Mouse (Mus musculus): ENCODE results near the gene Ttc28. TPM values are rescaled to one million over a fixed set of nuclear protein-coding genes. Genes with fewer than 3 reads are reported as not detected.

The Ttc28 gene
- polyA plus RNA-seq, 1 experiment from 2014 or later = 13.0 TPM

- Histone ChIP-seq H3K4me3 (ENCODE audit: low read depth, low read length) (no peak overlapping the region), H3K27ac (ENCODE audit: low read depth) (no peak overlapping the region), H3K4me1 (replicated peaks; ENCODE audit: control insufficient read depth, insufficient read depth, low read length) (peaks cover 10% of the 10 kb centered on the region), H3K9me3 (ENCODE audit: control insufficient read depth, low read length) (no peaks in the 10 kb centered on the region), H3K36me3 (ENCODE audit: control insufficient read depth, insufficient read depth, low read length) (no peaks in the 10 kb centered on the region), H3K9ac (ENCODE audit: low read length) (no peak overlapping the region), H3K4me2 (ENCODE audit: low read length) (no peak overlapping the region), H3K27me3 (replicated peaks; ENCODE audit: control insufficient read depth, insufficient read depth, low read length) (no peaks in the 10 kb centered on the region)
- 83% methylated on average over 12 of the region's 12 CpGs for WGBS
- DNase-seq (ENCODE audit: low spot score) (no peak), ATAC-seq (replicated peaks; ENCODE audit: low FRiP score, low TSS enrichment, low read depth) (no peak)
Measured at GRCm38 (mm10) chr5:111125746-111126145, 246.1 kb downstream of the Ttc28 start.

GRCm38 (mm10) chr5:111127786-111128185, 248.2 kb downstream of the Ttc28 start:
- Histone ChIP-seq H3K27ac (ENCODE audit: low read depth) (no peak overlapping the region), H3K9ac (ENCODE audit: low read length) (no peak overlapping the region), H3K4me2 (ENCODE audit: low read length) (no peak overlapping the region), H3K27me3 (replicated peaks; ENCODE audit: control insufficient read depth, insufficient read depth, low read length) (no peaks in the 10 kb centered on the region), H3K4me1 (replicated peaks; ENCODE audit: control insufficient read depth, insufficient read depth, low read length) (peaks cover 4% of the 10 kb centered on the region), H3K9me3 (ENCODE audit: control insufficient read depth, low read length) (no peaks in the 10 kb centered on the region), H3K36me3 (ENCODE audit: control insufficient read depth, insufficient read depth, low read length) (no peaks in the 10 kb centered on the region), H3K4me3 (ENCODE audit: low read depth, low read length) (no peak overlapping the region)
- DNase-seq (ENCODE audit: low spot score) (no peak), ATAC-seq (replicated peaks; ENCODE audit: low FRiP score, low TSS enrichment, low read depth) (no peak)
- WGBS = 78% methylated on average over 5 of the region's 5 CpGs

- H3K4me3 ChIP-seq (ENCODE audit: low read depth, low read length) = no peak overlapping the region
- ATAC-seq (replicated peaks; ENCODE audit: low FRiP score, low TSS enrichment, low read depth) = no peak
- H3K4me2 ChIP-seq (ENCODE audit: low read length) = no peak overlapping the region
Measured at GRCm38 (mm10) chr5:111130121-111130520, 250.5 kb downstream of the Ttc28 start.

GRCm38 (mm10) chr5:111131561-111131960, 252.0 kb downstream of the Ttc28 start:
- no peak for DNase-seq (ENCODE audit: low spot score)
- no peak overlapping the region for H3K4me3 ChIP-seq (ENCODE audit: low read depth, low read length)
- no peak overlapping the region for H3K27ac ChIP-seq (ENCODE audit: low read depth)
- H3K27me3 ChIP-seq (replicated peaks; ENCODE audit: control insufficient read depth, insufficient read depth, low read length) = no peaks in the 10 kb centered on the region
- H3K9me3 ChIP-seq (ENCODE audit: control insufficient read depth, low read length) = no peaks in the 10 kb centered on the region
- WGBS = 95% methylated on average over 18 of the region's 18 CpGs
- peaks cover 4% of the 10 kb centered on the region; the same call in 1 of the 2 replicates for H3K4me1 ChIP-seq (replicated peaks; ENCODE audit: control insufficient read depth, insufficient read depth, low read length)
- ATAC-seq (replicated peaks; ENCODE audit: low FRiP score, low TSS enrichment, low read depth) = no peak
- H3K36me3 ChIP-seq (ENCODE audit: control insufficient read depth, insufficient read depth, low read length) = no peaks in the 10 kb centered on the region
- H3K9ac ChIP-seq (ENCODE audit: low read length) = no peak overlapping the region
- H3K4me2 ChIP-seq (ENCODE audit: low read length) = no peak overlapping the region

More at GRCm38 (mm10) chr5:111130121-111130520, 250.5 kb downstream of the Ttc28 start:
- H3K36me3 ChIP-seq (ENCODE audit: control insufficient read depth, insufficient read depth, low read length) = no peaks in the 10 kb centered on the region
- H3K9ac ChIP-seq (ENCODE audit: low read length) = no peak overlapping the region
- H3K4me1 ChIP-seq (replicated peaks; ENCODE audit: control insufficient read depth, insufficient read depth, low read length) = peaks cover 4% of the 10 kb centered on the region; the same call in 1 of the 2 replicates
- no peak overlapping the region for H3K27ac ChIP-seq (ENCODE audit: low read depth)
- DNase-seq (ENCODE audit: low spot score) = no peak
- WGBS = 77% methylated on average over 8 of the region's 8 CpGs
- no peaks in the 10 kb centered on the region for H3K27me3 ChIP-seq (replicated peaks; ENCODE audit: control insufficient read depth, insufficient read depth, low read length)
- no peaks in the 10 kb centered on the region for H3K9me3 ChIP-seq (ENCODE audit: control insufficient read depth, low read length)

GRCm38 (mm10) chr5:111133150-111133549, 253.5 kb downstream of the Ttc28 start:
- no peak overlapping the region for H3K4me3 ChIP-seq (ENCODE audit: low read depth, low read length)
- WGBS = 91% methylated on average over 5 of the region's 5 CpGs
- H3K4me1 ChIP-seq (replicated peaks; ENCODE audit: control insufficient read depth, insufficient read depth, low read length) = peaks cover 16% of the 10 kb centered on the region
- H3K36me3 ChIP-seq (ENCODE audit: control insufficient read depth, insufficient read depth, low read length) = no peaks in the 10 kb centered on the region
- no peak for DNase-seq (ENCODE audit: low spot score)
- no peak overlapping the region for H3K27ac ChIP-seq (ENCODE audit: low read depth)
- no peak overlapping the region for H3K4me2 ChIP-seq (ENCODE audit: low read length)
- no peaks in the 10 kb centered on the region for H3K27me3 ChIP-seq (replicated peaks; ENCODE audit: control insufficient read depth, insufficient read depth, low read length)
- no peaks in the 10 kb centered on the region for H3K9me3 ChIP-seq (ENCODE audit: control insufficient read depth, low read length)
- H3K9ac ChIP-seq (ENCODE audit: low read length) = no peak overlapping the region
- ATAC-seq (replicated peaks; ENCODE audit: low FRiP score, low TSS enrichment, low read depth) = no peak

- H3K9me3 ChIP-seq (ENCODE audit: control insufficient read depth, low read length) = no peaks in the 10 kb centered on the region
- no peaks in the 10 kb centered on the region for H3K36me3 ChIP-seq (ENCODE audit: control insufficient read depth, insufficient read depth, low read length)
- no peak overlapping the region for H3K27ac ChIP-seq (ENCODE audit: low read depth)
- WGBS = 92% methylated on average over 7 of the region's 7 CpGs
- DNase-seq (ENCODE audit: low spot score) (no peak), ATAC-seq (replicated peaks; ENCODE audit: low FRiP score, low TSS enrichment, low read depth) (no peak)
- no peak overlapping the region for H3K4me2 ChIP-seq (ENCODE audit: low read length)
- H3K27me3 ChIP-seq (replicated peaks; ENCODE audit: control insufficient read depth, insufficient read depth, low read length) = no peaks in the 10 kb centered on the region
- peaks cover 20% of the 10 kb centered on the region for H3K4me1 ChIP-seq (replicated peaks; ENCODE audit: control insufficient read depth, insufficient read depth, low read length)
- no peak overlapping the region for H3K4me3 ChIP-seq (ENCODE audit: low read depth, low read length)
- no peak overlapping the region for H3K9ac ChIP-seq (ENCODE audit: low read length)
Measured at GRCm38 (mm10) chr5:111133754-111134153, 254.2 kb downstream of the Ttc28 start.

- ATAC-seq (replicated peaks; ENCODE audit: low FRiP score, low TSS enrichment, low read depth) = no peak
- Histone ChIP-seq H3K27me3 (replicated peaks; ENCODE audit: control insufficient read depth, insufficient read depth, low read length) (no peaks in the 10 kb centered on the region), H3K27ac (ENCODE audit: low read depth) (no peak overlapping the region), H3K4me1 (replicated peaks; ENCODE audit: control insufficient read depth, insufficient read depth, low read length) (peaks cover 29% of the 10 kb centered on the region), H3K9ac (ENCODE audit: low read length) (no peak overlapping the region), H3K36me3 (ENCODE audit: control insufficient read depth, insufficient read depth, low read length) (no peaks in the 10 kb centered on the region), H3K9me3 (ENCODE audit: control insufficient read depth, low read length) (no peaks in the 10 kb centered on the region), H3K4me3 (ENCODE audit: low read depth, low read length) (no peak overlapping the region), H3K4me2 (ENCODE audit: low read length) (no peak overlapping the region)
- WGBS = 72% methylated on average over 6 of the region's 6 CpGs
- no peak for DNase-seq (ENCODE audit: low spot score)
Measured at GRCm38 (mm10) chr5:111137283-111137682, 257.7 kb downstream of the Ttc28 start.

GRCm38 (mm10) chr5:111137742-111138141, 258.1 kb downstream of the Ttc28 start:
- H3K9ac ChIP-seq (ENCODE audit: low read length) = no peak overlapping the region
- no peaks in the 10 kb centered on the region for H3K9me3 ChIP-seq (ENCODE audit: control insufficient read depth, low read length)
- H3K27ac ChIP-seq (ENCODE audit: low read depth) = no peak overlapping the region
- H3K4me3 ChIP-seq (ENCODE audit: low read depth, low read length) = no peak overlapping the region
- WGBS = 37% methylated on average over 13 of the region's 13 CpGs
- no peaks in the 10 kb centered on the region for H3K36me3 ChIP-seq (ENCODE audit: control insufficient read depth, insufficient read depth, low read length)
- no peak for DNase-seq (ENCODE audit: low spot score)
- H3K4me1 ChIP-seq (replicated peaks; ENCODE audit: control insufficient read depth, insufficient read depth, low read length) = peaks cover 29% of the 10 kb centered on the region
- no peaks in the 10 kb centered on the region for H3K27me3 ChIP-seq (replicated peaks; ENCODE audit: control insufficient read depth, insufficient read depth, low read length)
- H3K4me2 ChIP-seq (ENCODE audit: low read length) = no peak overlapping the region
- no peak for ATAC-seq (replicated peaks; ENCODE audit: low FRiP score, low TSS enrichment, low read depth)

GRCm38 (mm10) chr5:111138239-111138833, 258.7 kb downstream of the Ttc28 start:
- Histone ChIP-seq H3K4me1 (replicated peaks; ENCODE audit: control insufficient read depth, insufficient read depth, low read length) (peaks cover 29% of the 10 kb centered on the region), H3K9ac (ENCODE audit: low read length) (no peak overlapping the region), H3K4me2 (ENCODE audit: low read length) (no peak overlapping the region), H3K36me3 (ENCODE audit: control insufficient read depth, insufficient read depth, low read length) (no peaks in the 10 kb centered on the region), H3K9me3 (ENCODE audit: control insufficient read depth, low read length) (no peaks in the 10 kb centered on the region), H3K4me3 (ENCODE audit: low read depth, low read length) (no peak overlapping the region), H3K27ac (ENCODE audit: low read depth) (0 out of 2 replicates have a peak overlapping the region, but pooled peaks have one; percentile 38), H3K27me3 (replicated peaks; ENCODE audit: control insufficient read depth, insufficient read depth, low read length) (no peaks in the 10 kb centered on the region)
- DNase-seq (ENCODE audit: low spot score) = no peak
- ATAC-seq (replicated peaks; ENCODE audit: low FRiP score, low TSS enrichment, low read depth) = no peak
- 35% methylated on average over 11 of the region's 11 CpGs for WGBS

Data from intestine, embryonic 14.5 days (tissue).